Mouse (Mus musculus) hindbrain, postnatal 0 days (tissue): Measurements from ENCODE around the gene Tpst2. TPM values are rescaled to one million over a fixed set of nuclear protein-coding genes. Genes with fewer than 3 reads are reported as not detected.

ENCODE experiments used
- ATAC-seq: fragments of 200-750 bp; cut with Nextera tagmentation; 2 replicates; pipeline ENCODE4 v1.8.0; 2017; ENCODE audit warnings: mild to moderate bottlenecking, moderate TSS enrichment, moderate library complexity
- DNase-seq: peaks from one replicate; pipeline ENCODE4 v3.0.0-alpha.2; 2015; ENCODE audit warnings: low spot score
- H3K27ac ChIP-seq: fragments of 300-500 bp; sonication (generic); 2 replicates; pipeline ENCODE4 v1.5.1; 2014; ENCODE audit warnings: mild to moderate bottlenecking
- H3K27me3 ChIP-seq: fragments of 300-500 bp; sonication (generic); 2 replicates; pipeline ENCODE4 v1.6.1; 2014; ENCODE audit warnings: low read length, mixed read lengths; ENCODE audit not compliant: insufficient read depth
- H3K36me3 ChIP-seq: fragments of 300-500 bp; sonication (generic); 2 replicates; pipeline ENCODE4 v1.6.1; 2014; ENCODE audit warnings: low read length, mixed read lengths; ENCODE audit not compliant: insufficient read depth
- H3K4me1 ChIP-seq: fragments of 300-500 bp; sonication (generic); 2 replicates; pipeline ENCODE4 v1.6.1; 2014; ENCODE audit warnings: antibody characterized with exemption, low read length, mixed read lengths; ENCODE audit not compliant: insufficient read depth
- H3K4me2 ChIP-seq: fragments of 300-500 bp; sonication (generic); 2 replicates; pipeline ENCODE4 v1.6.1; 2014; ENCODE audit warnings: low read depth, mild to moderate bottlenecking, low read length, moderate library complexity, mixed read lengths
- H3K4me3 ChIP-seq: fragments of 300-500 bp; sonication (generic); 2 replicates; pipeline ENCODE4 v1.5.1; 2014; ENCODE audit warnings: low read length
- H3K9ac ChIP-seq: fragments of 300-500 bp; sonication (generic); replicated peaks from 2 replicates; pipeline ENCODE4 v1.6.1; 2014; ENCODE audit warnings: mild to moderate bottlenecking, low read length, moderate library complexity, mixed read lengths
- H3K9me3 ChIP-seq: fragments of 300-500 bp; sonication (generic); 2 replicates; pipeline ENCODE4 v1.6.1; 2016; ENCODE audit warnings: low read length, mixed read lengths
- CTCF ChIP-seq: IDR thresholded peaks from 2 replicates; pipeline ENCODE4 v1.5.1; 2016; ENCODE audit warnings: antibody characterized with exemption, control low read depth, low read depth
- WGBS: fragments of 180-500 bp; shearing (Covaris S2); extraction: QIAGEN DNeasy Blood & Tissue Kit; methylation state at CpG from one replicate; pipeline ENCODE4 v1.1.7; 2014; 5-methylcytosine and 5-hydroxymethylcytosine counted together
- polyA plus RNA-seq: library from polyadenylated mRNA; unstranded; fragments of >200 nt; fragmentation: Nextera tagmentation; extraction: Ambion mirVana; gene quantifications from 2 replicates; pipeline ENCODE4 v1.2.1, GENCODE M21; 2015
- total RNA-seq: library from RNA; depleted of rRNA; stranded (reverse); fragments of >200 nt; gene quantifications from 2 replicates; pipeline ENCODE4 v1.2.3, GENCODE M21; 2014

The Tpst2 gene
- total and polyA plus RNA-seq, 2 experiments from 2014 or later: 37.0 to 57.0 TPM

DNA sequence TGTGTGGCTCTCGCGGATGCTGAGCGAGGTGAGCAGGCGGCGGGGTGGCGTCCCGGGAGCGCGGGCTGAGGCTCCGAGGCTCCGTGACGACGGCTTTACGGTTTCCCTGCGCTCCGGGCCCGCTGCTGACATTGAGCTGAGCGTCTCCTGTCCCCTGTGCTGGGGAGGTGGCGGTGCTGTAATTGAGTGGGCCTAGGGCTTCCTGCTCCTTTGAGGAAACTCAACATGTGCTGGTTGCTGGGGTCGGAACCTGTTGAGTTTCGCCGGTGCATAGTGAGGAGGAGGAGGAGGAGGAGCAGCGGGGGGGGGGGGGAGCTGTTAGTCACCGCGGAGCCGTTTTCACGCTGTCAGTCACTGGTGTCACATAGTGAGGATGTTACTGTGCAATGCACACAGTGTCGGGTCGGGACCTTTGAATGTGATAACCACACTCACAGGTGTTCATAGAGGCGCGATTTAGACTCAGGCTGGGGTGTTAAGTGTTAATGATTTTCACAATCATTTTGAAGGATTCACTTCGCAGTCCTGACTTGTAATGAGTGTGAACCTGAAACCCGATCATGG is 50.0 kb downstream of the Tpst2 start:
- Histone ChIP-seq H3K4me1 (peaks cover 6% of the 10 kb centered on the region), H3K4me2 (peak overlapping the region; percentile 86), H3K36me3 (peaks cover 27% of the 10 kb centered on the region), H3K27me3 (no peaks in the 10 kb centered on the region), H3K4me3 (peak overlapping the region; percentile 72), H3K27ac (peak overlapping the region; percentile 82; the same call in 1 of the 2 replicates), H3K9ac (peak overlapping the region; percentile 65), H3K9me3 (no peaks in the 10 kb centered on the region)
- DNase-seq (no peak), ATAC-seq (peak; percentile 62; the same call in 1 of the 2 replicates)
- 3% methylated on average over 32 of the region's 33 CpGs for WGBS
- TF ChIP-seq CTCF: no peak

DNA sequence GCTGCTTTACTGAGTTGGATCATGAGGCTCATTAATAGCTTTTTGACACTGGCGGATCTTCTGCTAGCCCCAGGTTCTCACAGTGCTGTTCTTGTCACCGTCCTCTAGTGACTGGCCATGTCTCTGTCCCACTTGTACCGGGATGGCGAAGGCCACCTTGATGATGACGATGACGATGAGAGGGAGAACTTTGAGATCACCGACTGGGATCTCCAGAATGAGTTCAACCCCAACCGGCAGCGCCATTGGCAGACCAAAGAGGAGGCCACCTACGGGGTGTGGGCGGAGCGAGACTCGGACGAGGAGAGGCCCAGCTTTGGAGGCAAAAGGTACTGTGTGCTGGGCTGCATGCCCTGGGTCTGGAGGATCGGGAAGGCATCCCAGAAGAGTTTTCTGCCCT is 51.4 kb downstream of the Tpst2 start:
- no peaks in the 10 kb centered on the region for H3K27me3 ChIP-seq
- H3K27ac ChIP-seq: no peak overlapping the region
- no peak for ATAC-seq
- H3K4me3 ChIP-seq: no peak overlapping the region
- DNase-seq: no peak
- no peak for TF ChIP-seq CTCF
- no peak overlapping the region for H3K4me2 ChIP-seq
- peaks cover 40% of the 10 kb centered on the region for H3K36me3 ChIP-seq
- H3K9ac ChIP-seq: no peak overlapping the region
- H3K4me1 ChIP-seq: peaks cover 6% of the 10 kb centered on the region
- no peaks in the 10 kb centered on the region for H3K9me3 ChIP-seq
- whole genome bisulfite sequencing: 92% methylated on average over 15 of the region's 15 CpGs

DNA sequence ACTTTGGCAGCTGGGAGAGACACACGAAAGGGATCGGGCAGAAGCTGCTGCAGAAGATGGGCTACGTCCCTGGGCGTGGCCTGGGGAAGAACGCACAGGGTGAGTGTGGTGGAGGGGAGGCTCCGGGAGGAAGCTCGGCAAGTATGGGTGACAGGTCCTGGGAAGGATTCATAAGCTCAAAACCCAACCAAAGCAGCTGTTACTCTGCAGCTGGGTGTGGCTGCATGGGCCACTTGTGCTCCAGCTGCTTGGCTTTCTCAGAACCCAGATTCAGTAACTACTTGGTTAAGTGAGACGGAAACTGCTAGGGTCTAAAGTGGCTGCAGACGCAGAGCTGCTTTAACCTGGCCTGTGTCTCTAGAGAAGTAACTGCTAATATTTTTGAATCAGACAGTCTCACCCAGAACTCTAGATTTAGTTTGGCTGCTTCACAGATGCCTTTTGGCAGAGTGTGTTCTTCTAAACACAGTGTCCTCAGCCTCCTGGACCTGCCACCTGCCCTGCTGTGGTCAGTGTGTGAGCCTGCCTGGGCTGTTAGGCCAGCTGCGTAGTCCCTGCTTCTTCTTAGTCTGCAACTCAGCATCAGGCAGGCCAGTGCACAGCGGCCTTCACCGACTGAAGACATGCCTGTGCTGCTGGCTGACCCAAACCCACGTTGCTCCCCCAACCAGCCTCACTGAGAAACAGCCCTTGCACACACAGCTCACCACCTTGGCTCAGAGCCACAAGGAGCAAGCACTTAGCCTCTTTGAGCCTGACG is 53.5 kb downstream of the Tpst2 start:
- Histone ChIP-seq H3K4me2 (no peak overlapping the region), H3K9ac (no peak overlapping the region), H3K27ac (no peak overlapping the region), H3K36me3 (peaks cover 60% of the 10 kb centered on the region), H3K9me3 (no peaks in the 10 kb centered on the region), H3K4me1 (peaks cover 6% of the 10 kb centered on the region), H3K4me3 (no peak overlapping the region), H3K27me3 (no peaks in the 10 kb centered on the region)
- no peak for TF ChIP-seq CTCF
- WGBS: 93% methylated on average over 14 of the region's 14 CpGs
- DNase-seq (no peak), ATAC-seq (no peak)

DNA sequence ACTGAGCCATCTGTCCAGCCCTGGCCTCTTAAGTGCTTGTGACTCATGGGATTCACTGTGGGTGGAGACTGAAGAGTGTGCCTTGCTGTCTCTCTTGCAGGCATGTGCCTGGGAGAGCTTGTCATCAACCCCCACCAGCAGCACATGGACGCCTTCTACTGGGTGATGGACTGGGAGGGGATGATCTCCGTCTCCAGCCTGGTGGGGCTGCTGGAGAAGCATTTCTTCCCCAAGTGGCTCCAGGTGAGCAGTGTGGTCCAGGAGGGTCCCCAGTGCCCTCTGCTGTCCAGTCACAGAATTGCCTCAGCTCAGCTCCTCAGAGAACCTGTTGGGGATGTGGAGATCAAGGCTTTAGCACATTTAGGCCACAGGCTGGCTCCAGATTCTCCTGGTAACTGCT is 59.0 kb downstream of the Tpst2 start:
- 21% methylated on average over 2 of the region's 2 CpGs for WGBS
- DNase-seq (peak; percentile 58), ATAC-seq (peak; percentile 25; the same call in 1 of the 2 replicates)
- H3K27me3 ChIP-seq: no peaks in the 10 kb centered on the region
- no peaks in the 10 kb centered on the region for H3K4me1 ChIP-seq
- no peak overlapping the region for H3K4me3 ChIP-seq
- H3K9ac ChIP-seq: no peak overlapping the region
- H3K9me3 ChIP-seq: no peaks in the 10 kb centered on the region
- H3K27ac ChIP-seq: no peak overlapping the region
- H3K4me2 ChIP-seq: no peak overlapping the region
- peaks cover 81% of the 10 kb centered on the region for H3K36me3 ChIP-seq
- peak; percentile 78 for TF ChIP-seq CTCF

DNA sequence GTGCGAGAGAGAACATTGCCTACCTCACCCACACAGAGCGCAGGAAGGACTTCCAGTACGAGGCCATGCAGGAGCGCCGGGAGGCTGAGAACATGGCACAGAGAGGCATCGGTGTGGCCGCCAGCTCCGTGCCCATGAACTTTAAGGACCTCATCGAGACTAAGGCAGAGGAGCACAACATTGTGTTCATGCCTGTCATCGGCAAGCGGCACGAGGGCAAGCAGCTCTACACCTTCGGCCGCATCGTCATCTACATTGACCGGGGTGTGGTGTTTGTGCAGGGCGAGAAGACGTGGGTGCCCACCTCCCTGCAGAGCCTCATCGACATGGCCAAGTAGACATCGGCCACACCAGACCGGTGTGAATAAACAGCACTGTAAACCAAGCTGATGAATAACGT is 60.5 kb downstream of the Tpst2 start:
- Histone ChIP-seq H3K4me3 (no peak overlapping the region), H3K9ac (no peak overlapping the region), H3K27me3 (no peaks in the 10 kb centered on the region), H3K4me2 (no peak overlapping the region), H3K36me3 (peaks cover 65% of the 10 kb centered on the region), H3K9me3 (no peaks in the 10 kb centered on the region), H3K4me1 (no peaks in the 10 kb centered on the region), H3K27ac (no peak overlapping the region)
- WGBS: 93% methylated on average over 22 of the region's 22 CpGs
- no peak for ATAC-seq
- no peak for DNase-seq
- no peak for TF ChIP-seq CTCF

DNA sequence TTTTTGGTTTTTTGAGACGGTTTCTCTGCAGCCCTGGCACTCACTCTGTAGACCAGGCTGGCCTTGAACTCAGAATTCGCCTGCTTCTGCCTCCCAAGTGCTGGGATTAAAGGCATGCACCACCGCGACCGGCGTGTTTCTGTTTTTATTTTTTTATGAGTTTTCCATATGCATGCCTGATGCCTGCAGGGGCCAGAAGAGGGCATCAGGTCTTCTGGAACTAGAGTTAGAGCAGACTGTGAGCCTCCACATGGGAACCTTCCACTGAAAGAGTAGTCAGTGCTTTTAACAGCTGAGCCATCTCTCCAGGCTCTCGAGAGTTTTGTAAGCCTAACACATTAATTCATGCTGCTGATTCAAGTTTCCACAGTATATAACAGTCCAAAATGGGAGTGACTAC is 62.7 kb downstream of the Tpst2 start:
- H3K9ac ChIP-seq: no peak overlapping the region
- H3K4me3 ChIP-seq: no peak overlapping the region
- 0 out of 2 replicates have a peak, but pooled peaks cover 4% of the 10 kb centered on the region for H3K4me1 ChIP-seq
- no peaks in the 10 kb centered on the region for H3K27me3 ChIP-seq
- DNase-seq (peak; percentile 33), ATAC-seq (no peak)
- TF ChIP-seq CTCF: peak; percentile 45
- H3K27ac ChIP-seq: no peak overlapping the region
- no peaks in the 10 kb centered on the region for H3K9me3 ChIP-seq
- peaks cover 45% of the 10 kb centered on the region for H3K36me3 ChIP-seq
- WGBS: 49% methylated on average over 7 of the region's 7 CpGs
- no peak overlapping the region for H3K4me2 ChIP-seq
